In the genomic region with DNA sequence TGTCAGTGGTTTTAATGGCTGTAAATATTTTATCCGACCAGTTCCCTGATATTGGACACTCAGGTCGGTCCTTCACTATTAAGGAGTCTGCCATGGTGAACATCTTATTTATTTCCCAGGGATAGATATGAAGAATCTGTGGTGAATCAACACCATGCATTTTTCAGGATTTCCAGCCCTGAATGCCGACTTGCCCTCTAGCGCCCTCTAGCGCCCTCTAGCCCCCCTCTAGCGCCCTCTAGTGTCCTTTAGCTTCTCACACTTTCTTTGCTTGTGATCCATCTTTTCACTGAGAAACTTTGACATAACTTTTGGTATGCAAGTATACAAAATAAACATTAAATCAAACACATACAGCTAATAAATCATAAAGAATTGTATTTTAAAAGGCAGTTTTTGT, we compare ENCODE assay signal across 9 mouse cellular contexts. TPM values are rescaled to one million over a fixed set of nuclear protein-coding genes. Genes with fewer than 3 reads are reported as not detected.
DNase-seq lines count a peak whose midpoint lies in the region; ATAC-seq and TF ChIP-seq lines count a peak whose summit lies in the region.
"Had no signal": no experiment of that assay in that cellular context is flagged by ENCODE, and none has a peak within 500 bp of the region (broad histone marks: within the 10 kb centered on the region; RNA-seq: fewer than 3 reads in every experiment).

No protein-coding gene starts in this region.

- intact Hi-C loops in heart, postnatal 36 days (cut with DNase I): loop anchor here (2.0 kb wide), 2 partner anchors 45 to 267 kb away; no protein-coding TSS in a partner anchor

- peak; percentile 33 to 62 for DNase-seq in frontal cortex, postnatal 25 days (ENCODE audit: low spot score in 2 of 2)
- DNase-seq in right cerebral cortex, adult 18-20 months: peak; percentile 33
- DNase-seq in right cerebral cortex, postnatal 25 days: no peak
- DNase-seq in c-Kit-positive CD71-positive TER-119-negative erythroid progenitor cells, embryonic 14.5 days (ENCODE audit: low read depth): peak; percentile 30
- DNase-seq in heart, postnatal 36 days: peak; percentile 63 to 77
- peak; percentile 46 for DNase-seq in lung, adult 2 months
- DNase-seq in telencephalon, adult 2 months (ENCODE audit: low read depth, low spot score): peak; percentile 34

- TF ChIP-seq POLR2A in lung, adult 2 months (IDR thresholded peaks at IDR 0.05; ENCODE audit: borderline replicate concordance, extremely low read depth, low read depth, low read length): no peak

- peak; percentile 98 for TF ChIP-seq CTCF in lung, adult 2 months (IDR thresholded peaks at IDR 0.05; ENCODE audit: insufficient read depth, low read length)

- no peak overlapping the region for H3K4me3 ChIP-seq in lung, adult 2 months (replicated peaks; ENCODE audit: extremely low read depth, low read depth, low read length)
- H3K4me3 ChIP-seq: limb, embryonic 12.5 days had no signal

- WGBS in lung, adult 2 months: 10% methylated on average over 6 of the region's 6 CpGs

- no peaks in the 10 kb centered on the region for H3K4me1 ChIP-seq in lung, adult 2 months (ENCODE audit: control insufficient read depth, insufficient read depth, low read length)
- H3K4me1 ChIP-seq: limb, embryonic 12.5 days had no signal

- no peak for ATAC-seq in frontal cortex, adult (ENCODE audit: low TSS enrichment)

RNA-seq across cellular contexts. Expression of gene Hmcn2, which starts 22.8 kb away (rescaled TPM):
- total RNA-seq in heart, postnatal 36 days (2021): 10 to 100 TPM; 12.5 to 16.2 TPM
- 10.8 and 16.8 TPM in 2 replicates for polyA plus RNA-seq in lung, adult 2 months (2012; rRNA removed)
- polyA plus RNA-seq: limb, embryonic 12.5 days had no signal

RNA-seq across cellular contexts. Expression of gene Ncs1, which starts 45.8 kb away (rescaled TPM):
- total RNA-seq in heart, postnatal 36 days (2021): 10 to 100 TPM in 1 of 2 experiments, 1 to 10 TPM in 1; 9.5 to 10.5 TPM
- polyA plus RNA-seq in lung, adult 2 months (2012; rRNA removed): 2.2 and 2.5 TPM in 2 replicates
